Mouse (Mus musculus) small intestine, adult 2 months (tissue): Measurements from ENCODE around the gene Ptges2.

ENCODE experiments used
- CTCF ChIP-seq: fragments of 200-500 bp; IDR thresholded peaks from 2 replicates; pipeline ENCODE4 v1.5.1; 2012; ENCODE audit warnings: low read depth, mild to moderate bottlenecking, control low read depth, inconsistent platforms, low read length, moderate library complexity, mixed read lengths; ENCODE audit not compliant: insufficient replicate concordance, insufficient read length; ENCODE audit errors: extremely low read depth
- POLR2A ChIP-seq: fragments of 200-500 bp; IDR thresholded peaks from 2 replicates; pipeline ENCODE4 v1.6.1; 2012; ENCODE audit warnings: low read depth, mild to moderate bottlenecking, control low read depth, inconsistent platforms, low read length, moderate library complexity

DNA sequence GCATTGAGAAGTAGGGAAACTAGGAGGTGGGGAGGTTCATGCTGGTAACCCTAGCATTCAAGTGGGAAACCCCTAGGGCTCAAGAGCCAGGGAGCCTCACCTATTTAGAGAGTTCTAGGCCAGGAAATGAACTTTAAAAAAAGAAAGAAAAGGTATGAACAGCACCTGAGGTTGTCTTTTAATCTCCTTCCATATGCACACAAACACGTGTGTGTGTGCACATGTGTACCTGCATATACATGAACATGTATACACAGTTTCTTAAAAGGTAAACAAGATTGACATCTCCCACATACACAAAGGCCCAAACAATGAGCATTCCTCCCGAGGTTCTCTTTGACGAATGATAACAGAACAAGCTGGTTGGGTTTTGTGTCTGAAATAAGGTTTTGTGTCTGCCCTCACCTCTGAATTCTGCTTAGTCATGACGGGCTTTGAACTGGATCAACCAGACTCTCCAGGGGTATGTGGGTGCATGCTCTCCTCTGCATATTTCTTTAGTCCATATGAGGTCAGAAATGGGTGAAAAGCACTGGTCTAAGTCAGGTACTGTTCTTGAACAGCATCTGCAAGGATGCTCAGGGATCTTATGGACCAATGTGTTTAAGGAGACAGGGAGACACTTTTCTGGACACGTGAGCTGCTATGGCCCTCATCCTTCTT is 58.1 kb downstream of the Ptges2 start:
- TF ChIP-seq CTCF: no peak
- no peak for TF ChIP-seq POLR2A
